Mouse (Mus musculus): Measurements from ENCODE around the gene Coq9.

GRCm38 (mm10) chr8:94805811-94806210 lies 32.3 kb upstream of the Coq9 start:
- TF ChIP-seq CTCF (IDR thresholded peaks at IDR 0.05; ENCODE audit: borderline replicate concordance, control insufficient read depth, extremely low read depth, insufficient read depth, low read length, poor library complexity) (no peak), POLR2A (IDR thresholded peaks at IDR 0.05; ENCODE audit: control insufficient read depth, extremely low read depth, insufficient read depth, low read length, poor library complexity) (no peak)

All from thymus, adult 2 months (tissue).